Mouse (Mus musculus) embryonic facial prominence, embryonic 11.5 days (tissue): ENCODE measurements around the gene Brms1l. TPM values are rescaled to one million over a fixed set of nuclear protein-coding genes. Genes with fewer than 3 reads are reported as not detected.

Experiments
- ATAC-seq: fragments of 200-750 bp; cut with Nextera tagmentation; replicated peaks from 2 replicates; pipeline ENCODE4 v1.8.0; 2017; ENCODE audit warnings: low read depth; ENCODE audit not compliant: insufficient number of reproducible peaks, low FRiP score, low TSS enrichment
- DNase-seq: peaks from one replicate; pipeline ENCODE4 v3.0.0-alpha.2; 2015; ENCODE audit warnings: low spot score
- H3K27ac ChIP-seq: fragments of 300-500 bp; sonication (generic); replicated peaks from 2 replicates; pipeline ENCODE4 v1.5.1; 2014; ENCODE audit warnings: mild to moderate bottlenecking, low read depth, low read length, control low read depth
- H3K27me3 ChIP-seq: fragments of 300-500 bp; sonication (generic); 2 replicates; pipeline ENCODE4 v1.6.1; 2014; ENCODE audit warnings: mild to moderate bottlenecking, low read length, moderate library complexity, mixed read lengths; ENCODE audit not compliant: control insufficient read depth, insufficient read depth
- H3K36me3 ChIP-seq: fragments of 300-500 bp; sonication (generic); replicated peaks from 2 replicates; pipeline ENCODE4 v1.6.1; 2014; ENCODE audit warnings: low read depth, mild to moderate bottlenecking, low read length, moderate library complexity, mixed read lengths; ENCODE audit not compliant: control insufficient read depth, insufficient read depth
- H3K4me1 ChIP-seq: fragments of 300-500 bp; sonication (generic); 2 replicates; pipeline ENCODE4 v1.6.1; 2014; ENCODE audit warnings: low read length, mixed read lengths; ENCODE audit not compliant: control insufficient read depth, insufficient read depth
- H3K4me2 ChIP-seq: fragments of 300-500 bp; sonication (generic); 2 replicates; pipeline ENCODE4 v1.6.1; 2014; ENCODE audit warnings: low read depth, mild to moderate bottlenecking, control low read depth, low read length, moderate library complexity
- H3K4me3 ChIP-seq: fragments of 300-500 bp; sonication (generic); 2 replicates; pipeline ENCODE4 v1.5.1; 2014; ENCODE audit warnings: low read depth, low read length, control low read depth
- H3K9ac ChIP-seq: fragments of 300-500 bp; sonication (generic); replicated peaks from 2 replicates; pipeline ENCODE4 v1.6.1; 2014; ENCODE audit warnings: mild to moderate bottlenecking, control low read depth, low read length
- H3K9me3 ChIP-seq: fragments of 300-500 bp; sonication (generic); replicated peaks from 2 replicates; pipeline ENCODE4 v1.6.1; 2016; ENCODE audit warnings: mild to moderate bottlenecking, low read length, inconsistent platforms, mixed read lengths; ENCODE audit not compliant: control insufficient read depth
- WGBS: fragments of 180-500 bp; shearing (Covaris S2); extraction: QIAGEN DNeasy Blood & Tissue Kit; methylation state at CpG from one replicate; pipeline ENCODE4 v1.1.7; 2014; 5-methylcytosine and 5-hydroxymethylcytosine counted together
- polyA plus RNA-seq: library from polyadenylated mRNA; unstranded; fragments of >200 nt; fragmentation: Nextera tagmentation; extraction: Ambion mirVana; gene quantifications from 2 replicates; pipeline ENCODE4 v1.2.1, GENCODE M21; 2014

Gene Brms1l
- polyA plus RNA-seq, 1 experiment from 2014 or later = 42.9 TPM

DNA sequence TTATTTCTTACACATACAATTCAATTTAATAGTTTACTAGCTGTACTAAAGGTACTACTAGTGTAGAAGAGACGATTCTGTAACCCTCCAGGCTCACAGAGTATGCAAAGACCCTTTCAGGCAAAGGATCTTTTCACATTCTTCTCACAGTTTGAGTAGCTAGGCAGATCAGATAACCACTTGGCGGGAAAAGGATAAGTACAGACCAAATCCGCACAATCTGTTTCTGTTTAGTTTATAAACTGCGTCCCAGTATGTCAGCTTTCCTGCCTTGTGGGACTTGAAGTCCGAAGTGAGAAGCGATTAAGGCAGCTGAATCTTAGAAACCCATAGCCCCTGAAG is 296 bp upstream of the Brms1l start:
- no peaks in the 10 kb centered on the region for H3K27me3 ChIP-seq
- DNase-seq (peak; percentile 99), ATAC-seq (no peak)
- no peaks in the 10 kb centered on the region for H3K4me1 ChIP-seq
- no peak overlapping the region for H3K4me2 ChIP-seq
- WGBS = 0% methylated on average over 6 of the region's 6 CpGs
- no peaks in the 10 kb centered on the region for H3K36me3 ChIP-seq
- no peaks in the 10 kb centered on the region for H3K9me3 ChIP-seq
- peak overlapping the region; percentile 48; the same call in 1 of the 2 replicates for H3K27ac ChIP-seq
- H3K4me3 ChIP-seq = peak overlapping the region; percentile 79; the same call in 1 of the 2 replicates
- no peak overlapping the region for H3K9ac ChIP-seq

DNA sequence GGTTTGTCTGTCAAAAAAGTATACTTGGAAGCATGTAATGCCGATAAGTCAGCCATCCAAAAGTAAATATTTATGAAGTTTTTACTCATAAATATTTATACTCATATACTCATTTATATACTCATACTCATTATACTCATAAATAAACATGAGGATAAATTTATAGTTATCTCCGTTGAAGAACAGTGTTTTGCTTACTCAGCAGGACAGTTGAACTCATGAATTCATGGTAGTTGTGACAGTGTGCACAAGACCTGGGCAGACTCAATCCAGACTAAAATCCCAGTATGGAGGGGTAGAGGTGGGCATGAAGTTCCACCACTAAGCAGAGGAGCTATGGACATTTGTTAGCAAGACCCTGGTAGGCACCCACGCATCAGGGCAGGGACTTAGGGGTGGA is 1.4 kb downstream of the Brms1l start:
- DNase-seq = no peak
- H3K36me3 ChIP-seq = no peaks in the 10 kb centered on the region
- no peak overlapping the region for H3K9ac ChIP-seq
- no peaks in the 10 kb centered on the region for H3K9me3 ChIP-seq
- no peak overlapping the region for H3K4me2 ChIP-seq
- H3K27me3 ChIP-seq = no peaks in the 10 kb centered on the region
- no peak overlapping the region for H3K4me3 ChIP-seq
- 88% methylated on average over 3 of the region's 3 CpGs for WGBS
- ATAC-seq = no peak
- H3K4me1 ChIP-seq = no peaks in the 10 kb centered on the region
- no peak overlapping the region for H3K27ac ChIP-seq

DNA sequence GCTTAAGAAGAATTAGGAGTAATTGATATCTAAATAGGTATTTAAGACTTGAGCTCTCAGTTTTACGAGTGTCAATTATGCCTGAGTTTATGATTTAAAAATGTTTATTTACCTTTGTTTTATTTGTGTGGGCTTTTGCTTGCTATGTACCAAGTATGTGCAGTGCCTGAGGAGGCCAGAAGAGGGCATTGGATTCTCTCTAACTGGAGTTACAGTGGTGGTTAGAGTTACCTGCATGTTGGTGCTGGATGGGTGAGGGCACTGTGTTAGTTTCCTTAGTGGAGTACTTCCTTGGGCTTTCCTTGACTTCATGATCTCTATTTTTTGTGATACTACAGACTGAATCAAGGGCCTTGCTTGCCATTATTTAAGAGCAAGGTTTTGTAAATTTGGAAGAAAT is 10.6 kb downstream of the Brms1l start:
- DNase-seq (peak; percentile 37), ATAC-seq (no peak)
- Histone ChIP-seq H3K27me3 (no peaks in the 10 kb centered on the region), H3K9ac (no peak overlapping the region), H3K4me3 (no peak overlapping the region), H3K9me3 (no peaks in the 10 kb centered on the region), H3K36me3 (0 out of 2 replicates have a peak, but pooled peaks cover 2% of the 10 kb centered on the region), H3K4me1 (no peaks in the 10 kb centered on the region), H3K27ac (no peak overlapping the region), H3K4me2 (no peak overlapping the region)
- 69% methylated on average over 1 of the region's 1 CpGs for WGBS

DNA sequence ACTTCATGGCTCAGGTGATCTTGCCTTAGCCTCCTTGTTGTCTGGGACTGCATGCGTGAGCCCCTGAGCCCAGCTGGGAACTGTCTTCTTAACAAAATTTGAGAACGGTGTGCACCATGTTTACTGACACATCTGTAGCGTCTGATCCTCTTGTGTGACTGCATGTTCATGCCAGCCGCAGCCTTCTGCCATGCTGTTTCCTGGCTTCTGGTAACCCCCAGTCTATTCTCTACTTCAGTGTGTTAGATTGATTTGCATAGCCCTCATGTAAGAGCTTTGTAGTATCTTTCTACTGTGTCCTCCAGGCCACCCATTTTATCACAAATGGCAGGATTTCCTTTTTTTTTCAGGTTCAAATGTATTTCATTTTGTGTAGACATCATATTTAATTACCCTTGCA is 11.7 kb downstream of the Brms1l start:
- DNase-seq = no peak
- no peaks in the 10 kb centered on the region for H3K9me3 ChIP-seq
- H3K4me2 ChIP-seq = no peak overlapping the region
- no peak overlapping the region for H3K27ac ChIP-seq
- H3K9ac ChIP-seq = no peak overlapping the region
- ATAC-seq = no peak
- no peaks in the 10 kb centered on the region for H3K27me3 ChIP-seq
- H3K4me3 ChIP-seq = no peak overlapping the region
- H3K4me1 ChIP-seq = no peaks in the 10 kb centered on the region
- 0 out of 2 replicates have a peak, but pooled peaks cover 2% of the 10 kb centered on the region for H3K36me3 ChIP-seq
- 96% methylated on average over 4 of the region's 4 CpGs for WGBS

DNA sequence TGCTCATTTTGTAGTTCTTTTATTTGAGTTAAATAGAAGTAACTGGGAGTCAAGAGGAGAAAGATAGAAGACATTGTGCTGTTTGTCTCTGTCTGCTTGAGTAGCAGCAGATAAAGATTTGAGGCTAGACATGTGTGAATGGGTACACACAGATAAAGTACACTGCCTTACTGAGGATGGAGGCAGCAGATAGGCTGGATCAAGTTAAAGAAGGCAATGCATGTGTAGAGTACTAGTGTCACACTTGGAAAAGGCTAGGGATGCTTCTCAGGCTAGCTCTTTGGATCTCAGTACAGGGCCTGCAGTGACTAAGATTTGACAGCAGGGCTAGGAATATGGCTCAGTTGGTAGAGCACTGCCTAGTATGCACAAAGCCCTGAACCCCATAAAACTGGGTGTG is 14.5 kb downstream of the Brms1l start:
- Histone ChIP-seq H3K36me3 (peaks cover 2% of the 10 kb centered on the region; the same call in 1 of the 2 replicates), H3K27ac (no peak overlapping the region), H3K9ac (no peak overlapping the region), H3K27me3 (no peaks in the 10 kb centered on the region), H3K4me1 (no peaks in the 10 kb centered on the region), H3K4me2 (no peak overlapping the region), H3K4me3 (no peak overlapping the region), H3K9me3 (no peaks in the 10 kb centered on the region)
- ATAC-seq (no peak), DNase-seq (no peak)

DNA sequence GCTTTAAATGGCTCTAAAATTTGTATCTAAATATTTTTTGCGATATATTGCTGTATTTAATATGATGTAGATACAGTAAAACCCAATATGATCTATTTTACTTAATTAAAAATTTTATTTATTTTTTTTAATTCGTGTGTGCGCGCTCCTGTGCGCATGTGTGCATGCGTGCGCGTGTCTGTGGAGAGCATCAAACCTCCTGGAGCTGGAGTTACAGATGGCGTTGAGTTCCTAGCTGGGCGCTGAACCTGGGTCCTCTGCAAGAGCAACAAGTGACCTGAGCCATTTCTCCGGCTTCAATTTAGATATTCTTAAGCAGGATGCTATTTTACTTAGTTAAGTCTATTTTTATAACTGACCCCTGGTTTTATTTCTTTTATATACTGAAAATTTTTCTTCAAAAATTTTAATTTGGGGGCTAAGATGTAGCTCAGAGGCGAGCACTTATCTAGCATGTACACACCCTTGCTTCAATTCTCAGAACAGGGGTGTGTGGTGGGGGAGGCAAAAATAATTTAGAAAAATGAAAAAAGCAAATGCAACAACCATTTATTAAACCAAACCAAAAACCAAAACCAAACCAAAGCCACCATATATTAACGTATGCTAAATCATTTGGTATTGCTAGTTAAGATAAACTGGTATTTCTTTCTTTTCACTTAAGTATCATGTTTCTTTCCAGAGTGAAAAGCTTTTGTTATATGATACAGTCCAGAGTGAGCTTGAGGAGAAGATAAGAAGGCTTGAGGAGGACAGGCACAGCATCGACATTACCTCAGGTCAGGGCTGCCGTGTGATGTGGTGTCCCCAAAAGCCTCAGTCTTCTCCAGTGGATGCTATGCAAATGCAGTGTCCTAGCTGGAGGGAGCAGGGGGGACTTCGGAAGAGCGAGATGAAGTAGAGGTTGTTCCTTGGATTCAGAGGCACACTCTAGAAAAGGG is 23.6 kb downstream of the Brms1l start:
- H3K36me3 ChIP-seq = peaks cover 3% of the 10 kb centered on the region
- no peak overlapping the region for H3K9ac ChIP-seq
- no peak overlapping the region for H3K27ac ChIP-seq
- ATAC-seq (no peak), DNase-seq (no peak)
- H3K4me3 ChIP-seq = no peak overlapping the region
- WGBS = 90% methylated on average over 17 of the region's 17 CpGs
- H3K27me3 ChIP-seq = no peaks in the 10 kb centered on the region
- H3K4me2 ChIP-seq = no peak overlapping the region
- H3K4me1 ChIP-seq = no peaks in the 10 kb centered on the region
- H3K9me3 ChIP-seq = no peaks in the 10 kb centered on the region

DNA sequence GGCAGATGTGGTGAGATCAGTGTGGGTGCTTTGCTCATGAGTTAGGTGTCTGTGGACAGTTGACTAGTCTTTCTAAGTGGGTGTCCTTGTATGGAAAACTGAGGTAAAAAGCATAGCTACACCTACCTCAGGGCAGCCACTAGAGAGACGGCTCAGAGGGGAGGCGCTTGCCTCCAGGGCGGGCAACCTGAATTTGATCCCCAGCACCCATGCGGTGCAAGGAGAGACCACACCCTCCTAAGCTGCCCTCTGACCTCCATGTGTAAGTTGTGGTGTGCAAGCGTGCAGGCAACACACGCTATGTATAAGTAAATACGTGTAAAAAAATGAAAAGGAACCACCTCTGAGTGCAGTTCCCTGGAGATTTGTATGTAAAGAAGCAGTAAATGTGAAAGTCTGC is 24.5 kb downstream of the Brms1l start:
- H3K9ac ChIP-seq = no peak overlapping the region
- no peaks in the 10 kb centered on the region for H3K4me1 ChIP-seq
- DNase-seq (no peak), ATAC-seq (no peak)
- H3K27me3 ChIP-seq = no peaks in the 10 kb centered on the region
- WGBS = 91% methylated on average over 7 of the region's 7 CpGs
- H3K4me2 ChIP-seq = no peak overlapping the region
- no peaks in the 10 kb centered on the region for H3K9me3 ChIP-seq
- H3K36me3 ChIP-seq = peaks cover 3% of the 10 kb centered on the region
- H3K4me3 ChIP-seq = no peak overlapping the region
- no peak overlapping the region for H3K27ac ChIP-seq

DNA sequence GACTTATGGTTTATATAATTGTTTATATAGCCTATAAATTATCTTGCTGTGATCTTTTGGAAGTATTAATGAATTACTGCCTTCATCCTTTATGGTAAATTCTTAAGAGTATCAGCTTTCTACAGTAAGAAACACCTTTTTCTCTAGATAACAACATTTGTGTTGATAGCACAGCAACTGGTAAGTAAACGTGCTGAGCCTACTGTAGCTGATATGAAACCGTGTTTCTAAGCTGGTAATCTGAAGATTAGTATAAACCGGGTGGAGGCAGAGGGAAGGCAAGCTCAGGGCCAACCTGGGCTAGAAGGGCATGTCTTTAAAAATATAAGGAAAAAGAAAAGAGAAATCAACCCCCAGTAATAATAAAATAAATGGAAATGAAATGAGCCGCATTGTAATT is 31.6 kb downstream of the Brms1l start:
- no peak overlapping the region for H3K4me2 ChIP-seq
- H3K27ac ChIP-seq = no peak overlapping the region
- H3K9me3 ChIP-seq = no peaks in the 10 kb centered on the region
- H3K9ac ChIP-seq = no peak overlapping the region
- 92% methylated on average over 4 of the region's 4 CpGs for WGBS
- ATAC-seq (no peak), DNase-seq (no peak)
- H3K4me1 ChIP-seq = no peaks in the 10 kb centered on the region
- H3K27me3 ChIP-seq = no peaks in the 10 kb centered on the region
- no peaks in the 10 kb centered on the region; the same call in none of the 2 replicates for H3K36me3 ChIP-seq
- H3K4me3 ChIP-seq = no peak overlapping the region
